Mouse (Mus musculus): ENCODE results near the gene Tsc22d4. TPM values are rescaled to one million over a fixed set of nuclear protein-coding genes. Genes with fewer than 3 reads are reported as not detected.

Tsc22d4 gene
- polyA plus RNA-seq, 1 experiment from 2014 or later = 144 TPM

- Histone ChIP-seq H3K9ac (ENCODE audit: low read length) (no peak overlapping the region), H3K4me2 (ENCODE audit: low read length) (no peak overlapping the region), H3K27me3 (ENCODE audit: control insufficient read depth, insufficient read depth, low read length) (no peaks in the 10 kb centered on the region), H3K27ac (replicated peaks in 1 of 2; ENCODE audit: control insufficient read depth in 1 of 2, insufficient read depth in 1 of 2, low read depth in 2 of 2, low read length in 2 of 2) (no peak overlapping the region), H3K36me3 (ENCODE audit: control insufficient read depth, insufficient read depth, low read length) (peaks cover 15% of the 10 kb centered on the region), H3K4me1 (ENCODE audit: control insufficient read depth in 2 of 2, insufficient read depth in 2 of 2, low read length in 2 of 2) (peaks cover 0 to 3% of the 10 kb centered on the region in 2 experiments; a peak in 1 of 4 replicates), H3K9me3 (ENCODE audit: control insufficient read depth, low read length) (no peaks in the 10 kb centered on the region), H3K4me3 (ENCODE audit: control insufficient read depth in 1 of 2, insufficient read depth in 1 of 2, low read depth in 1 of 2, low read length in 2 of 2) (no peak overlapping the region)
- no peak for ATAC-seq (ENCODE audit: insufficient number of reproducible peaks, insufficient read depth, low FRiP score, low read depth)
- 76% methylated on average over 6 of the region's 6 CpGs for WGBS
Observed at GRCm38 (mm10) chr5:137734289-137735061, 11.1 kb upstream of the Tsc22d4 start.

- no peak overlapping the region for H3K4me2 ChIP-seq (ENCODE audit: low read length)
- ATAC-seq (ENCODE audit: insufficient number of reproducible peaks, insufficient read depth, low FRiP score, low read depth) = no peak
- H3K9ac ChIP-seq (ENCODE audit: low read length) = no peak overlapping the region
- no peak overlapping the region for H3K27ac ChIP-seq (replicated peaks in 1 of 2; ENCODE audit: control insufficient read depth in 1 of 2, insufficient read depth in 1 of 2, low read depth in 2 of 2, low read length in 2 of 2)
- H3K4me1 ChIP-seq (ENCODE audit: control insufficient read depth in 2 of 2, insufficient read depth in 2 of 2, low read length in 2 of 2) = peaks cover 3 to 8% of the 10 kb centered on the region in 2 experiments; a peak in 3 of 4 replicates
- H3K36me3 ChIP-seq (ENCODE audit: control insufficient read depth, insufficient read depth, low read length) = peaks cover 13% of the 10 kb centered on the region
- 90% methylated on average over 6 of the region's 6 CpGs for WGBS
- no peak overlapping the region for H3K4me3 ChIP-seq (ENCODE audit: control insufficient read depth in 1 of 2, insufficient read depth in 1 of 2, low read depth in 1 of 2, low read length in 2 of 2)
- H3K27me3 ChIP-seq (ENCODE audit: control insufficient read depth, insufficient read depth, low read length) = no peaks in the 10 kb centered on the region
- H3K9me3 ChIP-seq (ENCODE audit: control insufficient read depth, low read length) = no peaks in the 10 kb centered on the region
Observed at GRCm38 (mm10) chr5:137737400-137737940, 8.1 kb upstream of the Tsc22d4 start.

- WGBS = 49% methylated on average over 5 of the region's 5 CpGs
- Histone ChIP-seq H3K4me3 (ENCODE audit: control insufficient read depth in 1 of 2, insufficient read depth in 1 of 2, low read depth in 1 of 2, low read length in 2 of 2) (no peak overlapping the region), H3K4me2 (ENCODE audit: low read length) (no peak overlapping the region), H3K27ac (replicated peaks in 1 of 2; ENCODE audit: control insufficient read depth in 1 of 2, insufficient read depth in 1 of 2, low read depth in 2 of 2, low read length in 2 of 2) (no peak overlapping the region), H3K4me1 (ENCODE audit: control insufficient read depth in 2 of 2, insufficient read depth in 2 of 2, low read length in 2 of 2) (peaks cover 3 to 8% of the 10 kb centered on the region in 2 experiments; a peak in 3 of 4 replicates), H3K9ac (ENCODE audit: low read length) (no peak overlapping the region), H3K36me3 (ENCODE audit: control insufficient read depth, insufficient read depth, low read length) (peaks cover 10% of the 10 kb centered on the region; the same call in 1 of the 2 replicates), H3K9me3 (ENCODE audit: control insufficient read depth, low read length) (no peaks in the 10 kb centered on the region), H3K27me3 (ENCODE audit: control insufficient read depth, insufficient read depth, low read length) (no peaks in the 10 kb centered on the region)
- no peak for ATAC-seq (ENCODE audit: insufficient number of reproducible peaks, insufficient read depth, low FRiP score, low read depth)
Observed at GRCm38 (mm10) chr5:137738516-137738915, 7.0 kb upstream of the Tsc22d4 start.

GRCm38 (mm10) chr5:137739471-137739870 is 6.1 kb upstream of the Tsc22d4 start:
- Histone ChIP-seq H3K4me2 (ENCODE audit: low read length) (no peak overlapping the region), H3K9me3 (ENCODE audit: control insufficient read depth, low read length) (no peaks in the 10 kb centered on the region), H3K27me3 (ENCODE audit: control insufficient read depth, insufficient read depth, low read length) (no peaks in the 10 kb centered on the region), H3K4me1 (ENCODE audit: control insufficient read depth in 2 of 2, insufficient read depth in 2 of 2, low read length in 2 of 2) (peaks cover 3 to 8% of the 10 kb centered on the region in 2 experiments; a peak in 3 of 4 replicates), H3K4me3 (ENCODE audit: control insufficient read depth in 1 of 2, insufficient read depth in 1 of 2, low read depth in 1 of 2, low read length in 2 of 2) (no peak overlapping the region), H3K9ac (ENCODE audit: low read length) (0 out of 2 replicates have a peak overlapping the region, but pooled peaks have one; percentile 8), H3K27ac (replicated peaks in 1 of 2; ENCODE audit: control insufficient read depth in 1 of 2, insufficient read depth in 1 of 2, low read depth in 2 of 2, low read length in 2 of 2) (no peak overlapping the region), H3K36me3 (ENCODE audit: control insufficient read depth, insufficient read depth, low read length) (peaks cover 9% of the 10 kb centered on the region; the same call in 1 of the 2 replicates)
- 74% methylated on average over 9 of the region's 9 CpGs for WGBS
- no peak for ATAC-seq (ENCODE audit: insufficient number of reproducible peaks, insufficient read depth, low FRiP score, low read depth)

DNA sequence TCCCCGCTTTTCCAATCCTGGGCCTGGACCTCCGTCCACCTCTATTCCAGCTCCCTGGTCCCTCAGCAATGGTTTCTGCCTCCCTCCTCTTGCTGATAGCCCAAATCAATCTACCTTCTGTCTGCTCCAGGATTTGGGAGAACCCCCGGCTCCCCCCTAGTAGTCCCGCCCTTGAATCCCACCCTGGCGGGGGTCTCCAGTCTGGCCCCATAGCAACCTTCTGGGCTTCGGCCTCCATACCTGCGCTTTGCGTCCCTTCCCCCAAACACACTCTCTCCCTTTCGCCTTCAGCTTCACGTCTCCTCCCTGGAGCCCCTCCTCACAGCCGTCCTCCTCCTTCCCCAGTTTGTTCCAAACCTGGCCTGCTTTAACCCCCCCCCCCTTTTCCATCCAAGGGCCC is 5.0 kb upstream of the Tsc22d4 start:
- Histone ChIP-seq H3K4me3 (ENCODE audit: control insufficient read depth in 1 of 2, insufficient read depth in 1 of 2, low read depth in 1 of 2, low read length in 2 of 2) (peak overlapping the region; percentile 66 to 81), H3K27me3 (ENCODE audit: control insufficient read depth, insufficient read depth, low read length) (no peaks in the 10 kb centered on the region), H3K36me3 (ENCODE audit: control insufficient read depth, insufficient read depth, low read length) (peaks cover 1% of the 10 kb centered on the region; the same call in 1 of the 2 replicates), H3K4me1 (ENCODE audit: control insufficient read depth in 2 of 2, insufficient read depth in 2 of 2, low read length in 2 of 2) (peaks cover 6 to 10% of the 10 kb centered on the region in 2 experiments; a peak in 3 of 4 replicates), H3K9me3 (ENCODE audit: control insufficient read depth, low read length) (no peaks in the 10 kb centered on the region), H3K4me2 (ENCODE audit: low read length) (peak overlapping the region; percentile 93), H3K9ac (ENCODE audit: low read length) (peak overlapping the region; percentile 78), H3K27ac (replicated peaks in 1 of 2; ENCODE audit: control insufficient read depth in 1 of 2, insufficient read depth in 1 of 2, low read depth in 2 of 2, low read length in 2 of 2) (no peak overlapping the region)
- 22% methylated on average over 11 of the region's 11 CpGs for WGBS
- ATAC-seq (ENCODE audit: insufficient number of reproducible peaks, insufficient read depth, low FRiP score, low read depth) = no peak

DNA sequence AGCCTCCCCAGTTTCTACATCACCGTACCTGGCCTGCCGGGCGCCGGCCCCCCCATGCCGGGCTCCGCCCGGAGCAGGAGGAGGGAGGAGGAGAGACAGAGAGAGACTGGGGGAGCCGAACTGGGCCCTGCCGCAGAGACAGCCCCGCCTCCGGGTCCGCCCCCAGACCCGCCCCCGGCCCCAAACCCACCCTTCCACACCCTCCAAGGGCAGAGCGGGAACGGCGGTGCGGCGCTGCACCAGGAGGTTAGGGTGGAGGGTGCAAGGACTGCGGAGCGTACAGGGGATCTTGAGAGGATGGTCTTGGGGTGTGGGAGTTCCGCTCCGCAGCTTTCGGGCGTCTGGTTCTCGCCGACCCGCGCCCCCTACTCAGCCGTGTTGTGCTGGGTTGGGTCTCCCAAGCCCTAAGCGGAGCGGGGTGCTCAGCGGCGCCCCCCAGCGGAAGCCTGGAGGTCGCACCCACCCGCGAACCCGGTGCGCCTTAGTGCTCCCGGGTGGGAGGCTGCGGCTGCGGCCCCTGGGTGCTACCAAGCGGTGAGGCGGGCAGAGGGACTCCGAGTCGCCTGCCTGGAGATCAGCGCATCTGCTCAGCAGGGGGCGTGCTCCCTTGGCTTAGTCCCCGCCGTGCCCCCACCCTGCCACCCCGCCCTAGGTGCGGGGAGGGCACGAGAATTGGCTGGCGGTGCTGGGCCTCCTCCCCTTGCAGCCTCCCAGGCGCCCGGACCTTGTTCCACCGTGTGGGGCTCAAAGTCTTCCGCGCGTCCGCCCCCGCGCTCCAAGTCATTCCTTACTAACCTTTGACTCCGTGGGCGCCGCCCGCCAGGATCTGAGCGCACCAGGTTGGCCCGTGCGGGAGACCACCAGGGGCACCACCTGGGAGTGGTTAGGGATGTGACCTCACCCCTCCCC is 4.3 kb upstream of the Tsc22d4 start, which contains the start of gene Nyap1:
Gene Nyap1 (minus strand): TSS at position 585 of the 909 bp plus-strand sequence.
- Histone ChIP-seq H3K4me1 (ENCODE audit: control insufficient read depth in 2 of 2, insufficient read depth in 2 of 2, low read length in 2 of 2) (peaks cover 7 to 11% of the 10 kb centered on the region in 2 experiments; a peak in 3 of 4 replicates), H3K27me3 (ENCODE audit: control insufficient read depth, insufficient read depth, low read length) (no peaks in the 10 kb centered on the region), H3K9ac (ENCODE audit: low read length) (peak within 1 kb of the TSS; percentile 78), H3K36me3 (ENCODE audit: control insufficient read depth, insufficient read depth, low read length) (no peaks in the 10 kb centered on the region), H3K4me3 (ENCODE audit: control insufficient read depth in 1 of 2, insufficient read depth in 1 of 2, low read depth in 1 of 2, low read length in 2 of 2) (peak within 1 kb of the TSS; percentile 66 to 81), H3K9me3 (ENCODE audit: control insufficient read depth, low read length) (no peaks in the 10 kb centered on the region), H3K27ac (replicated peaks in 1 of 2; ENCODE audit: control insufficient read depth in 1 of 2, insufficient read depth in 1 of 2, low read depth in 2 of 2, low read length in 2 of 2) (peak within 1 kb of the TSS; percentile 51 to 72; a peak in 3 of 4 replicates), H3K4me2 (ENCODE audit: low read length) (peak within 1 kb of the TSS; percentile 93)
- under 1% methylated on average over 68 of the region's 71 CpGs for WGBS
- ATAC-seq (ENCODE audit: insufficient number of reproducible peaks, insufficient read depth, low FRiP score, low read depth) = peak; percentile 66

- no peaks in the 10 kb centered on the region for H3K36me3 ChIP-seq (ENCODE audit: control insufficient read depth, insufficient read depth, low read length)
- H3K4me3 ChIP-seq (ENCODE audit: control insufficient read depth in 1 of 2, insufficient read depth in 1 of 2, low read depth in 1 of 2, low read length in 2 of 2) = peak overlapping the region in 1 of 2 experiments; percentile 66; a peak in 1 of 4 replicates
- peak overlapping the region; percentile 78 for H3K9ac ChIP-seq (ENCODE audit: low read length)
- no peaks in the 10 kb centered on the region for H3K27me3 ChIP-seq (ENCODE audit: control insufficient read depth, insufficient read depth, low read length)
- H3K27ac ChIP-seq (replicated peaks in 1 of 2; ENCODE audit: control insufficient read depth in 1 of 2, insufficient read depth in 1 of 2, low read depth in 2 of 2, low read length in 2 of 2) = no peak overlapping the region
- H3K4me2 ChIP-seq (ENCODE audit: low read length) = peak overlapping the region; percentile 93
- 57% methylated on average over 10 of the region's 10 CpGs for WGBS
- no peaks in the 10 kb centered on the region for H3K9me3 ChIP-seq (ENCODE audit: control insufficient read depth, low read length)
- no peak for ATAC-seq (ENCODE audit: insufficient number of reproducible peaks, insufficient read depth, low FRiP score, low read depth)
- H3K4me1 ChIP-seq (ENCODE audit: control insufficient read depth in 2 of 2, insufficient read depth in 2 of 2, low read length in 2 of 2) = peaks cover 7 to 11% of the 10 kb centered on the region in 2 experiments; a peak in 3 of 4 replicates
Observed at GRCm38 (mm10) chr5:137742048-137742447, 3.5 kb upstream of the Tsc22d4 start.
